Mouse (Mus musculus) lung, postnatal 10 days (tissue): Measurements from ENCODE around the gene Tgfbr3.
"Not testable (repeated sequence)": the region's sequence is repeated elsewhere in the genome, so short reads cannot be mapped to it uniquely, and the experiment has no call there.

Experiments
- DNase-seq: peaks from one replicate; pipeline ENCODE4 v3.0.0; 2021

Gene Tgfbr3

DNA sequence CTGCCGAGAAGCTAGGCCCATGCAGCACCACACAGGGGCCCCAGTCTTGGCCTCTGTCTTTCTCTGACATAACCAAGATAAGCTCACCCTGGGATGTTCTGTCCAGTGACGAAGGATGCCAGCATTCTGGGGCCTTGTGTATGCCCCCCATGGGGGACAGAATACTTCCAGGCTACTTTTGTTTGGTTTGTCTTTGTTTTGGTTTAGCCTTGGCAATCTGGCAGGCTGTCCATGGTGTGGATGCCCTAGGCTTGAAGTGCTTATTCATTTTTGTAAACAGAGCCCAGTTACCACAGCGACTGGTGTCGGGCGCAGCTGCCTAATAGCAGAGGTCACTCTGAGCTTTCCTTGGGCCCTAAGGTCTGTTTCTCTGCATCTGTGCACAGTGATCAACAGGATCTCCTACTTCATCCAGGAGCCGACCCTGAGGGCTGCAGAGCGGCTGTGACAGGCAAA is 51.4 kb downstream of the Tgfbr3 start:
- DNase-seq: peak; percentile 74

GRCm38 (mm10) chr5:107236975-107237374 is 52.5 kb downstream of the Tgfbr3 start:
- no peak for DNase-seq

DNA sequence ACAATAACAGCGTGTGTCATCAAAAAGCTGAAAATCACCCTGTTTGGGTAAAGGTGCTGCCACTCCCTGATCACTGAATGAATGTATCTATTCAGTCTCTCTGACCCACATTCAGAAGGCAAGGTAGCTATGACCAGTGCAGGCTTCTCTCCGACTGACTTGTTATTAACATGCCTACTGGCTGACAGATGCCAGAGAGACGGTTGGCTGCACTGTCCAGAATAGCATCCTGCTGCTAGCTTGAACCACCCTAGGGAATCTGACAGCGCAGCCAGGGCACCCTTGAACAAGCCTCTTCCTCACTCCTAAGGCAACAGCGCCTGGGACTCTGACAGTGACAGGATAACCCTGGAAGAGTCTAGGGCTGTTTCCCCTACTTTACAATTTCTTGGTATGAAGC is 53.4 kb downstream of the Tgfbr3 start:
- no peak for DNase-seq

GRCm38 (mm10) chr5:107233366-107234354 is 55.8 kb downstream of the Tgfbr3 start:
- DNase-seq: peak; percentile 50

DNA sequence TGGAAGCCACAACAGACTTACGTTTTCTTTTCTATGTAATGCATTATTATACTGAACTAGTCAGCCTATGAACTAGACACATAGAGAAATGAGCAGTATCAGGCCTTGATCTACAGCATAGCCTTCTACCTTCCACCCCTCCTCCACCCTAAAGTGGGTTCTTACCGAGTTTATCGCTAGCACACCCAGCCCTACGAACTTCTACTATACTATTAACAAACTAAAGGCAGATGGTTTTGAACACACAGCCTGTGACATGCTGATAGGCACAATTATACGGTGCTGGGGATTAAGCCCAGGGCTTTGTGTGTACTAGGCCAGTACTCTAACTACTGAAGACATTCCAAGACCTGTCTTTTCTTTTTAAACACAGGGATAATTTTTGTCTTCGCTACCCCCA is 59.2 kb downstream of the Tgfbr3 start:
- DNase-seq: no peak

DNA sequence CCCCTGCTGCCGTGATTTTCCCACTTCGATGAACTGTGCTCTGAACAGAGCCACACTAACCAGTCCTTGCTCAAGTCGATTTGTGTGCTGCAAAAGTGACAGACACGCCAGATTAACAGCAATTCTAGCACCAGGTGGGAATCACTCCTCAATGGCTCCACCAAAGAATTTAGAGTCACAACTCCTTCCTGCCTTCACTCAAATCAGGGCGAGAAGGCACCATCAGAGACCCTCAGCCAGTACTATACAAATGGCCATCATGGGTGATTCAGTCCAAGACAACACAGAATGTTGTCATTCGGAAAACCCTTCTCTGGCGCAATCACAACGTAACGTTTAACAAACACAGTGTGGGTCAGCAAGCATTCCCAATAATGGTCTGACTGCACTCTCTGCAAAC is 60.4 kb downstream of the Tgfbr3 start:
- no peak for DNase-seq

- no peak for DNase-seq
These were observed 61.8 kb downstream of the Tgfbr3 start for GRCm38 (mm10) chr5:107227580-107227979.

- no peak for DNase-seq
These were observed 64.5 kb downstream of the Tgfbr3 start for GRCm38 (mm10) chr5:107224820-107225417.

DNA sequence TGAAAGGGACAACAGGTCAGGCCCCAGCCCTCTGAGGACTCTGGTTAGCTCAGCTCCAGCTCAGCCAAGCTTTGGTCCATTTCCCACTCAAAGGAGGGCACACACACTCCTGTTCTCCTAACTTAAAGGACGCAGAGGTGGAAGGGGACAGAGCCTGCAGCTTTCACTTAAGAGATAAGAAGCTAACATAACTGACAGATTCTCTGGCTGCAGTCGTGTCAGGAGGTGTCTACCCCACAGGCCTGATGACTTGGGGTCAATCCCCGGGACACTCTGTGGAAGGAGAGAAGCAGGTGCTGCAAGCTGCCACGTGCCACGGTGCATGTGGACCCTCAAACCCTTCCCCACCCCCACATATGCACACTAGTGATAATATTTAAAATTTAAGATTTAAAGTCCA is 65.3 kb downstream of the Tgfbr3 start:
- no peak for DNase-seq

DNA sequence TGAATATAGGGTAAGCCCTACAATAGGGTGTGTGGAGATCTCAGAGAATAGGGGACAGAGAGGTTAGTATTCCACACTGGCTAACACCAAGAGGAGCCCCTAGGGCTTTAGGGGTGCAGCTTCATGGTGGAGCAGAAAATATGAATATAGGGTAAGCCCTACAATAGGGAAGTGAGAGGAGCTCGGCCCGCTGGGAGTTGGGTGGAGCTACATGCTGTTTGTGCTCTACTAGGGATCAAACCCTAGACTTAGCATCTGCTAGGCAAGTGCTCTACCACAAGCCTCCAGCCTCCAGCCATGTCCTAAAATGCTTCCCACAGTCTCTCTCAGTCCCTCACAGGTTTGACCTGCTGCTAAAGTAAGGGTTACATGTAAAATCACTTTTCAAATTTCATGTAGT is 65.9 kb downstream of the Tgfbr3 start:
- not testable (repeated sequence) for DNase-seq

GRCm38 (mm10) chr5:107223029-107223428 is 66.4 kb downstream of the Tgfbr3 start:
- DNase-seq: peak; percentile 62

DNA sequence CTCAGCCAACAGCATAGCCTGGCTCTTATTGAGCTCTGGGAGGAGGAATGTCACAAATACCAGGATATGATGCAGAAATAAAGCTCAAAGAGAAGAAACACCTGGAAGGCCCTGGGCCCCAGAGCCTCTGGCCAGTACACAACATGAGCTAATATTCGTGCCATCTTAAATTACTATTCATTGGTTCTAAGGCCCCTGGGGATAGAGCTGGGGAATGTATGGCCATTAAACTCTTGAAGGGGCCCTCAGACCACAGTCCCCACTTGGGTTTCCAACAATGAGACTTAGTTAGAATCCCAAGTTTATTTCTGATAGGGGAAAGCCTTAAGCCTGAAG is 66.8 kb downstream of the Tgfbr3 start:
- DNase-seq: no peak

DNA sequence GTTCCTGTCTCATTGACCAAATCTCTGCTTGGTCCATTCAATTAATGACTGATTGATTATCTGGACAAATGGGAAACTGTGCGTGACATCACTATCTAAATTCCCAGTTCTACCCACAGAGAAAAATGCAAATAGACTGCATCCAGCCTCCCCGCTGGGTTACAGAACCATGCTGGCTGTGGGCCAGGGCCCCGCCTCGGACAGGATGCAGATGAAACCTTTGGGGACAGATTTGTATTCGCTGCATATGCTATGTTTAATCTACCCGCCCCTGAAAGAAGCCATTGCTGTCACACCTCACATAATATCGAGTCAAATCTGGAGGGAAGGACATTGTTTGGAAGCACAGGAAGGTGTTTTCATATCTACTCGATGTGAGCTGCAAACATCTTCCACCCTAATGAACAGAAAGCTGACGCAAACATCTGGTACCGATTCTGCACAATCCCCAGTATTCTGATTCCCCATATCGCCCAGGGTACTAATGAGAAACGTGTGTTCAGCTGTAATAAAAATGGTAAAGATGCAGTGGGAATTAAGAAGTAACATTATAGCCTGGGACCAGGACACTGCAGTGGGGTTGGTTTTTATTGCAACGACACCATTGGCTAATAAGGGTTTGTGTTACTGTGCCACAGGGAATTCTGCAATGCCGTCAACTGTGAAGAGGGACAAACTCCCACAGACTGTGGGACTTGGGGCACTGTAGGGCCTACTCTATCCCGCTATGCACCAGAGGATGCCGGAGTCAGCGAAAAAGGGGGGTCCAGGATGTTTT is 67.3 kb downstream of the Tgfbr3 start:
- peak; percentile 78 for DNase-seq

GRCm38 (mm10) chr5:107220936-107221335 is 68.5 kb downstream of the Tgfbr3 start:
- DNase-seq: no peak

GRCm38 (mm10) chr5:107219883-107220282 is 69.5 kb downstream of the Tgfbr3 start:
- no peak for DNase-seq

DNA sequence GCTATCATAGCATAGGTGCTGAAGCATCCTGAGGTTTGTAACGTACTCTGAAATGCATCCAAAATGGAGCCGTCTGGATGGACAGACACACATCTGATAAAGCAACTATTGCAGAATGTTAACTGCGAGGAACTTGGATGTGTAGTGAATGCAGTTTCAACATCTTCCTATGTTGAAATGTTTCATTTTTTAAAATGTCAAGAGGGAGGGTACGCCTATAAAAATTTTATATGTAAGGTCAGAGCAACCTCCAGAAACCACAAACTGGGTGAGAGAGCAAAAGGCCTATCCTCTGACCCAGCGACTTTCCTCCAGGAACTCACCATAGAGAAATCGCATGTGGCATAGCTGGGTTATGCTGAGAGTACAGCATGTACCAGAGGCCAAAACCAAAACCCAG is 70.1 kb downstream of the Tgfbr3 start:
- DNase-seq: no peak

GRCm38 (mm10) chr5:107218594-107218993 is 70.8 kb downstream of the Tgfbr3 start:
- no peak for DNase-seq

GRCm38 (mm10) chr5:107217139-107217538 is 72.3 kb downstream of the Tgfbr3 start:
- no peak for DNase-seq

GRCm38 (mm10) chr5:107213373-107214132 is 75.9 kb downstream of the Tgfbr3 start:
- no peak for DNase-seq

DNA sequence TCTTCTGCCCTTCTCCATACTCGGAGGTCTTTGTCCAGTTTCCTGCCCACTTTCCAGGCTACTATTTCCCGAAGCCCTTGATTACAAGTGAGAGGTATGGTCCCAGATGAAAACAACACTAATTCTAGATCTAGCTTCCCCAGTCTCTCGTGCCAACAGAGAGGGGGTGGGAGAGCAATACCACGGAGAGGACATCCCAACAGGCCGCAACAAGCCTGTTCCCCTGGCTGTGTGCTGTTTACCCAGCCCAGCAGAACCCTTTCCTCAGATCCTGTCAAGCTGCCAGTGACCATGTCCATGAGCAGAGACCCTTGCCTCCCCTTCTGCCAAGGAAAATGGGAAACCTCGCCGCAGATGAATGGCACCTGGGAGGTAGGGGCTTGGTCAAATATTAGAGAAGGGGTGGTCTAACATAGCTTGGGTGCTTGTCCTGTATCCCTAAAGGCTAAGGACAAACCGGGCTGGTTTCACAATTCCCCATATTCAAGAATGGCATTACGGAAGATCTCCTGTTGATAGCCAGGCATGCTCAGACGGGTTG is 77.5 kb downstream of the Tgfbr3 start:
- no peak for DNase-seq

DNA sequence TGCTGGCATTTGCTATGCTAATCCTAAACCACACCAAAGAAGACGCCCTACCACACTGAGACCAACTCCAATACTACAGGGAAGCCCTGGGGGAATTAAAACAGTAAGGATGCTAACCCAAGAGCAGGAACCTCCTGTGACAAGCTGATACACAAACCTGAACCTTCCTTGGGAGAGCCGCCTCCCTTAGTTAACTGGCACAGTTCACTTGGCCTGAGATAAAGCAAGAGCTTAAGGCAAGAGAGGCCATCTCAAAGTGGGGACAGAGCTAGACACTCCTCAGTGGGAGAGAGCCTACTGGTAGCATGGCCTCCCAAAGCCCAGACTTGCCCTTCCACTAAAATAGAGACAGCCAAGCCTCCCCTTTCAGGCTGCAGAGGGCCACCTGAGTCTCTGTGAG is 79.4 kb downstream of the Tgfbr3 start:
- no peak for DNase-seq

DNA sequence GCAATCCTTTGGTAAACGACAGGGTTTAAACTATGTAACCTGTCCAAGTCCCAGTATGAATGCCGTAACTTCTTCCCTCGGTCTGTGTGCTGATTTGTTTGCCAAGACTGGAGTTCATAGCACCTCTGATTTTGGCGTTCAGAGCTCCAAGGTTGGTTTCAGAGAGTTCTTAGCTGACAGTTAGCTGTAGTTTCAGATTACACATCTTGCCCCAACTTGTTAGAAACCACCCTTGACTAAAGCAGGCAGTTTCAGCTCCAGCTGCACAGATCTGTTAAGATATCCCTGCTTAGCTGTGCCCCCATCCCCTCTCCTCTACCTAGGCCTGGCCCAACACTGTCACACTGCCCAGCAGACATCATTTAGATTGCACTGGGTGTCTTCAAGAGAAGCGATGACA is 81.5 kb downstream of the Tgfbr3 start:
- no peak for DNase-seq
